Mouse (Mus musculus) left cerebral cortex, postnatal 10 days (tissue): ENCODE measurements at regions not wholly inside any gene's neighbourhood (a gene's known extent, or its start where the extent isn't known, plus 50 kb on each side); places are given as distances from the start of the nearest gene placed in this dataset.
A peak's percentile ranks its signal among the peaks of the same experiment; 100 is the strongest.

Source experiments
- DNase-seq, 2 experiments: peaks; one replicate each; pipeline ENCODE4 v3.0.0; 2021 to 2022; ENCODE audit warnings: low spot score in 2 of 2, mixed read lengths in 1 of 2; ENCODE audit errors: extremely low spot score in 1 of 2
- intact Hi-C: fragments of 180-260 bp; cut with DNase I; formaldehyde crosslinking; loops from one replicate; pipeline ENCODE4 v1.15.1; 2025

DNA sequence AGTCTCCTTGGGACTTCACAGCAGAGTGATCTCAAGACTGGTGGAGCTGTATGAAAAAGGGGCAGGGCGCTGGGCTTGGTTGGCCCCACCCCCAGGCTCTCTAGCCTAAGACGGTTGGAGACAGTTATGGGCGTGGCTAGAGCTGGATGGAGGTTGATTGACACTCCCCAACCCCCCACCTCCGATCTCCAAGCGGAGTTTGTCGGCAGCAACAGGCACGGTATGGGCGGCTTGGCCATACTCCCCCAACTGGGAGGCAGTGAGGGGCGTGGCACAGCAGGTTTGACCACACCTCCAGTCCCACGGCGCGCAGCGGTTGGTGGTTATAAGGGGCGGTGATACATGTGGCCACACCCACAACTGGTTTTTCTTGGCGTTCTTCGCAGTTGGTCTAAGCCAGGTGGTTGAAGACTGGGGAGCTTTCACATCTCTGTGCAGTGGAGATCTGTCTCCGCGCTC lies 120.8 kb upstream of the Lemd2 start:
- peak; percentile 72 to 92 for DNase-seq
- intact Hi-C loops, result no loop called here

DNA sequence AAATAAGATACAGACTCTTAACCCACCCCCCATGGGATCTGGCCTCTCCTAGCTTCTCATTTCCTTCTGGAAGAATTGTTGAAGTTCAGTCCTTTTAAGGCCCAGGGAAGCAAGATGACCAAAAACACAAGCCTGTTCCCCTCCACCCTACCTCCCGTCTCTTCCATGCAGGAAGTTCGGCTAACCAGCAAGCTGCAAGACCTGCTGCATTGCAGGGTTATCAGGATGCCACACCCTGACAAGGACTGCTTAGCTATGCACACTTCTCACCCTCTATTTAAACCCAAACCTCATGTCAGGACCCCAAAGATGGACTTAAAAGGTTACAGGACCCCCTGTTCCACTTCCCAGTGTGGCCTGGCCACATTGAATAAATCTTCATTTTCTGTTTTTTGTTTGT lies 119.2 kb upstream of the Lemd2 start:
- intact Hi-C loops, result no loop called here
- no peak for DNase-seq

DNA sequence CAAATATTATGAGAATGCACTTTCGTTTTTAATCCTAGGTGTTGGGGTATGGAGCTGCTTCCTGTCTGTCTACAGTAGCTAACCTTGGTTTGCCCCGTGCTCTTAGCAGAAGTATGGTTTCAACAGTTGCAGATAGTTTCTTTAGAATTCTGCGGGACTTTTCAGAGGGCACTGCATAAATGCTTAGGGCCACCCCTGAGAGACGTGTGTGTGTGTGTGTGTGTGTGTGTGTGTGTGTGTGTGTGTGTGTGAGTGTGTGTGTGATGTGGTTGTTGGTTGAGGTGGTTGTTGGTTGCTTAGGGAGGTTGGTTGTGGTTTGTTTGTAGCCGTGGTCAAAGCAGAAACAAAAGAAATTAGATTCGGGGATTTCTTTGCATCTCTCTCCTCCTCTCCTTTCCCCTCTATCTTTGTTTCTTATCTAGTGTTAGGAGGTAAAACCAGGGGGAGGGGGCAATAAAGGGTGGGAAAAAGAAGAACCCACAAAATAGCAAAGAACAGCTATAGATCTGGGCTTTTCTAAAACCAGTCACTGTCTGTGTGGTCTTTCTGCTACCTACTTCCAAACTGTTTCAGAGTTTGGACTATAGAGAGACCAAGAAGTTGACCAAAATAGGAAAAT lies 118.7 kb upstream of the Lemd2 start:
- intact Hi-C loops, result no loop called here

DNA sequence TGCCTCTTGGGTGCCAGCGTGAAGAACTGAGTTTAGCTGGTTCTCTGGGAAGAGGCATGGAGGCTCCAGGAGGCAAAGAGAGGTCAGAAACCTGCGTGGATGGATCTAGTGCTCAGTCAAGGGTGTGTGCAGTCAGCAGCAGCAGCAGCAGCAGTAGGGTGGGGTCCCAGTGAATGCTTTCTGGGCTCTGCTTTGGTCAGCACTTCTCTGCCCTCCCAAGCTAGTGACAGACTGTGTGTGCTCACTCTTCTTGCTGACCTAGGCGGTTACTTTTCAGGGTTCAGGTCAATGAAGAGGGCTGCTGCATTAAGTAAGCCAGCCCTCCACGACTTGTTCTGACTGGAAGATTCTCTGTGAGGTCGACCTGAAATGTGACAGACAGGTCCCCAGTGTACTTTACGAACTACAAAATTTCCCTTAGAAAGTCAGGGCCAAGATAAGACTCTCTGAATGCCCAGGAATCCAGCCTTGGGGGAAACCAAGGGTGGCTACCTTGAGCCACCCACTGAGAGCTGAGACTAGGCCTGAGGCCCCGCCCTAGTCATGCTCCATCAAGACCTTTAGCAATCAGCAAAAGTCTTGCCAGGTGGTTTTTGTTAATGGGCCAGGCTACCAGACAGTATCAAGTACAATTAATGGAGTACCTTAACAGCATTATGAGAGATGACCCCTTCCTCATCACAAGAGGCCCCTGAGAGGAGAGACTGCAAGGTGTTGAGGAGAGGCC lies 114.9 kb upstream of the Lemd2 start:
- intact Hi-C loops, result no loop called here

More for the DNA sequence above, 118.7 kb upstream of the Lemd2 start:
- no peak for DNase-seq

DNA sequence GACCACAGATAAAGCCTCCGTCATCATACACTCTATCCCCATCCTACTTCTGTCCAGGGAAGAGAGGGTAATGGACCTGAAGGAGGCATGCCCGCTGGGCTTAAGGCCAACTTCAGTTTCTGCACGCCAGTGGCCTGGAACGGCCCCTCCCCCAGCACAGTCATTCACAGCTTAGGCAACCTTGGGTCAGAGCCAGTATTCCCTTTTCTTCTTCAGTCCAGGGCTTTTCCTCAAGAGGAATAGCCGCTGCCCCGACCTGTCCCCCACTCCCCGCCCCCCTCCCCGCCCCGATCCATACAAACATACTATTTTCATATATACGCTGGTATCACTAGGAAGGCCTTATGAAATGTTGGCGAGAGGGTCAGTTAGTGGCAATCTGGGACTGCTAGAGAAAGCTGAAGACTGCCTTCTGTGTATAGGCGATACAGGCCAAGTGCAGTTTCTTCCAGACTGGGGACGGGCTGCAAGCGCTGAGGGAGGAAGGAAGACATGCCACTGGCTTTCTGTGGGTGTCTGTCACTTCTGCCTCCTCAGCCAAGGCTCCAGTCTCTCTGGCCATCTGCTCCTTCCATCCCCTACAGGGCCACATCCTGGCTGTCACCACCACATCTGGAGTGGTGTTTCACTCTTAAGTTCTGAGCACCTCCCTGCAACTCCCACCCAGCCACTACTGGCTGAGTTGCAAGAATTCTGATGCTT lies 113.5 kb upstream of the Lemd2 start:
- DNase-seq, result peak; percentile 80 to 83
- intact Hi-C loops, result no loop called here

More for the DNA sequence above, 114.9 kb upstream of the Lemd2 start:
- DNase-seq, result no peak

DNA sequence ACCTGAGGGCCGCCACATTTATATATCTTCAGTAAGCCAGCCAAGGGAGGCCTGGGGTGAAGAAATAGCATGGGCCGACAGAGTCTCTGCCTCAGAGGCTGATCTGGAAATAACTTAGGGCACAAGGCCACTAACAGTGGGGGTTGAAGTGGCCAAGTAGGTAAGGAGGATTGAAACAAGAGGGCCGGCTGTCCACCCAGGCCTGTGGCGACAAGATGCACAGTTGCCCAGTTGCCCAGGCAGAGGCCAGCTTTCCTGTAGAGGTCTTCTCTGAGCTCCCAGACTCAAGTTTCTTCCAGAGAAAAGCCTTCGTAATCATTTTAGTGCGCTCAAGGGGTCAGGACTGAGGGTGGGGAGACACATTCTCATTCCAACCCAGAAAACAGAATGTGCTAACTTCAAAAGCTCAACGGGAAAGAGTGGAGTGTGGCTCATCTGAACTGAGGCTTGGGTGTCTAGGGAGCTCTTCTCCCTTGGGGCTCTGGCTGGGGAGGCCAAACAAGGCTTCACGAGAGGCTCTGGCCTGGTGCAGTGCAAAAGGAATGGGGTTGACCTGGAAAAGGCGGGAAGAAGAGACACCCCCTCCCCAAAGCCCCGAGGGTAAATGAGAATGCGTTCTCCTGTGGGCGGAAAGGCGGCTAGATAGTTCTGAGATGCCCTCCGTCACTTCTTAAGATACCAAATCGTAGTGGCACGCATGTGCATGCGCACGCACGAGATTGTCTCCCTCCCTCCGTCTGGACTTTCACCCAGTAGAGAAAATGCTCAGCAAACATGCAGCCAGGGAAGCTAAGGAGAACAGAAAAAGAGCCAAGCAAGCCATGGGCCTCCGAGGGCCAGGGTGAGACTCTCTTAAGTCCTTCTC lies 112.7 kb upstream of the Lemd2 start:
- intact Hi-C loops, result no loop called here
- DNase-seq, result no peak

DNA sequence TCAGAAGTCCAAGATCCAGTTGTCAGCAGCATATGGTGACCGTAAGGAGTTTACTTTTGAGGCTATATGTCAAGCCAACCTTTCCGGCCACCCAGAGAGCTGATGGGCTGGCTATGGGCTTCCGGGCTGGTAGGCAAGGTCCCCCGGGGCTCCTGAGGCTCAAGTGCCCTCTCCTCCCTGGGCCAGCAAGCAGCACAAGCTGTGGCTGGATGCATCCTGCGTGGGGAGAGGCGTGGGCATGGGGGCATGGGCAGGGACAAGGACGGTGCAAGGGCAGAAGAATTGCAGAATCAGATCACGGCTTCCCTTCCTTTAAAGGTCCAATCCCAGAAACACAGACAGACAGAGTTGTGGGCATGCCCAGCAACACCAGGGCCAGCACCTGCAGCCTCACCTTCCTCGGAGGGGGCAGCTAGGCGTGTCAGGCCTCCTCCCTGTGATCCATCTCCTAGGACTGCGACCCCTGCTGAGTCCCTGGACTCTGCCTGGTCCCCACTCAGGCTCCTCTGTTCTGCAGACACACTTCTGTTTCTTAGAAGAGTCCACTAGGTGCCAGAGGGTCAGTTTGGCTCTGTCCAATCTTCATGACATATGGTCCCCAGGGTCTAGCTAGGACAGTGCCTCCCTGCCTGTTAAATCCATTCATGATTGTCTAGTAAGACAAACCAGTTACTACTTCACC lies 111.8 kb upstream of the Lemd2 start:
- DNase-seq, result no peak
- intact Hi-C loops, result no loop called here

DNA sequence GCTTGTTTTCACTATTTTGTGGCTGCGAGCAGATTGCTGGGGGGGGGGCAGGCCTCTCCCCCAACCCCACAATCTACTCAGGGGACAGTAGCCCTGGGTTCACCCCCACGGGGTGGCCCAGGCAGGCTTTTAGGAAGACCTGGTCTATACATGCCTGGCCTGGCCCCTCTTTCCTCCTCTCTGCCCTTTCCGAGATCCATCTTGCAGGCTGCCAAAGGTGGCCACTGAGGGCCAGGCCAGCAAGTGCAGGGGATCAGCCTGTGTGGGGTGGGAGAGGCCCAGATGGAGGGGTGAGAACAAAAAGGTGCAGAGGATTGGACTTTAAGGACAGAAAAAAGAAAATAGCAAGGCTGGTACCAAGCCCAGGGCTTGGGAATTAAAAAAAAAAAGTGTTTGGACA lies 111.2 kb upstream of the Lemd2 start:
- intact Hi-C loops, result no loop called here
- DNase-seq, result no peak

DNA sequence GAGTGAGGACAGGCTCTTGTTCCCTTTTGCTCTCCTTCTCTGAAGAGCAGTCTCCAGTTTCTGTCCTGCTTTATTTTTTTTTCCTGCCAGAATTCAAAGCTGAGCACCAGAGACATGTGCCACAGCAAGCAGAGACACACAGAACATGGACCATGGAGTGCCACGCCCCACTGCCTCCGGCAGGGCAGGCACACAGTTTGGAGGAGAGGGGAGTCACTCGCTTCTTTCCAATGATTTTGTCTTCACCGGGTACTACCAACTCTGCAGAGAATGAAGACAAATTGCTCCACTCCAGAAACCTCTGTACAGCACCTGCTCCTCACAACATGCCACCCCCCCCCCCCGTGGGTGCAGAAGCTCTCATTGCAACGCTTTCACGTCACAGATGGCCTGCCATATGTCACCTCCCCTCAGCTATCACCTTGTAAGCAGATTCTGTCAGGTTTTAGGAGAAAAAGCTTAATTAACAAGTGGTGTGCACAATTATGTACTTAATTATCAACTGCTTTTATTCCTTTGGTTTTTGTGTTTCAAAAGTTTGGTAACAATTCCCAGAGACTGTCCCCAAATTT lies 110.6 kb upstream of the Lemd2 start:
- intact Hi-C loops, result no loop called here
- no peak for DNase-seq

DNA sequence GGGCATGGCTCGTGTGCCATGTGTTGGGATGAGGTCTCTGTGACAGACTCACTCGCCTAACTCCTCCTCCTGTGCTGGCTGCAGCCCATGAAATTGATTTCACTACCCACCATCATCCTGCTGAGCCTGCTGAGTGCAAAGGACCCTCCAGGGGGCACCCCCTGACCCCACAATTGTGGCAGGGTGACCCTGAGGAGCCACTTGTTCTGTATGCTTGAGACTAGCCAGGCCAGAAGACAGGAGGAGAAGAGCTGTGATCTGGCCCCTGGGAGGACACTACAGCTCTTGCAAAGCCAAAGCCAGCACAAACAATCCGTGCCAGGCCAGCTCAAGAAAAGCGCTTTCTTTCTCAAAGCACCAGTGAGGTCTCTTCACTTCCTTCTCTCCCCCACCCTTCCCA lies 104.7 kb upstream of the Lemd2 start:
- intact Hi-C loops, result no loop called here
- DNase-seq, result no peak

DNA sequence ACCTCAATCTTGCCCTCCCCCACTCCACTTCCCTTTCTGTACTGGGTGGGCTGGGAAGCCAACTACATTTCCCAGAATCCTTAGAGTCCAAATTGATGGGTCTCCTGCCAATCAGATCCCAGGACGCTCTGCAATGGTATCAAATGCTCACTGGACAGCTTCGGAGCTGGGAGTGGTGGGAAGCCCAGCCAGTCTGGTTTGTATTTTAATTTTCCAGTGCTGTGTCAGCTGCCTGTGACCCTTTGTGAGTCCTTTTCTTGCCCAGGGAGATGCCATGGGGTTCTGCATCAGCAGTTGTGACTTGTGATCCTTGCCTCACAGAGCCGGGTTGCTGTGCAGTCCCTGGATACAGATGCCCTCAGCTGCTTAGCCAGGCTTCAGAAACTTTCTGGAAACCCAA lies 100.6 kb upstream of the Lemd2 start:
- peak in 1 of 2 experiments; percentile 27 for DNase-seq
- intact Hi-C loops, result no loop called here

DNA sequence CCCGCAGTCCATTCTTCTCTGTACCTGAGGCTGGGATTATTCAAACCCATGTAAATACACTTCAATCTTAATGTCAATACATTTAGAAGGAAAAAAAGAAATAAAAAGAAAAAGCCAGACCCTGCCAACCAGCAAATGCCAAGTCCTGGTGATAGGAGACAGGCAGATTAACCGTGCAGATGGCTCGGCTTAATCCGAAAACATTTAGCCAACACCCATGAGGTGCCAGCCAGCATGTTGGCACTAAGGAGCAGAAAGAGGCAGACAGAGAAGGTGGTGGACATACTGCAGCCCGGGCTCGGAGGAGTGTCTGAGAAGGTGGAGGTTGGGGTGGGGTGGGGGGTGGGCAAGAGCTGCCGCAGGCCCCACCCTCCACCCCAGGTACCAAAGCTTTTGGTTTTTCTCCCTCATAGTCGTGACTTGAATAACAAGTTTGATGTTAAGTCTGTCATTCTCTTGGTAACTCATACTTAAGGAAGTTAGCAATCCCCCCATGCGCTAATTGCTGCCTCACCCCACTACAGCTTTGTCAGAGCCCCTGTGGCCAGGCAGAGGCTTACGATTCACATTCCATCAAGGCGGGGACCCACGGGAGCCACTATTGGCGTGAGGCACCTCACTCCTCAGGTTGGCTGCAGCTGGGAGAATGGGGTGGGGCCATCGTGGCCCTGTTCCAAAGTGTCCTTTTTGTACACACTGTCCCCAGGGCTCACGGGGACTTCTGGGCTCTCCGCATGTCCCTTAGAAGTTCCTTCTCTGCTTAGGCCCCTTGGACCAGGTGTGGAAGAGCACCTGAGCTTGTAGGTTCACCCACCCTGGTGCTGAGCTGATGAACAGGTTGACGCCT lies 99.6 kb upstream of the Lemd2 start:
- peak; percentile 39 to 46 for DNase-seq

DNA sequence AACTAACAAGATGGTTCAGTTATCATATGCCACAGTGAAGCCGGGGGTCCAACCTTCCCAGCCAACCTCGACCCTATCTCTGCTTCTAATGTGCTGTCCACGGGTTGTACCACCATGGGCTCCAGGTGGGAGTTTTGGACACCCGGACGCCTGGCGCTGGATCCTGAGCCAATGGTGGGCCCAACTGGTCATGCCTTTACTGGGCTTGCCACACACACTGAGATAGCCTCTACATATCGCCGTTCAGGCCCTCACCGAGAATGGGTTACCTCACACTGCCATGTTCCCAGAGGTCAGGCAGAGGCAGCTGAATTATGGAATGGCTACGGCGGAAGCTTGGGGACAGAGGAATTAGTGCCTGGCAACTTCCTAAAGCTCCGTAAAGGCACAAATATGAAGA lies 98.8 kb upstream of the Lemd2 start:
- peak in 1 of 2 experiments; percentile 33 for DNase-seq
- intact Hi-C loops, result no loop called here

More for the DNA sequence above, 99.6 kb upstream of the Lemd2 start:
- intact Hi-C loops, result no loop called here

DNA sequence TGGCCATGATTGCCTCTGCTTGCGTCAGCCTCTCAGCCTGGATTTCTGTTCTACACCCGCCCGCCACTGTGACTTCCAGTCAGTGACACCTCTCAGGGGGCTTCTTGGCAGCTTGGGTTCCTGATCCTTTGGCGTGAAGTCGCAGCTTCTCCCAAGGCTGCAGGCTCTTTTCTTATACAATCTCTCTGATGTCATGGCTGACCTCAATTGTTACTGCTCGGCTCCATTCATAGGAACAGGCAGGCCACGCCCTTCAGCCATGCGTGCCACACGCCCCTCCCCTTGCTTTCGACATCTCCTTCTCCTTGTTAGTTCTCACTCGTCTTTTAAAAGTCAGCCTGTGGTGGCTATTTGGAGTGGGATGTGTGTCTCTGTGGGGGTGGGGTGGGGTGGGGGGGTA lies 97.1 kb upstream of the Lemd2 start:
- peak in 1 of 2 experiments; percentile 34 for DNase-seq
- intact Hi-C loops, result no loop called here

DNA sequence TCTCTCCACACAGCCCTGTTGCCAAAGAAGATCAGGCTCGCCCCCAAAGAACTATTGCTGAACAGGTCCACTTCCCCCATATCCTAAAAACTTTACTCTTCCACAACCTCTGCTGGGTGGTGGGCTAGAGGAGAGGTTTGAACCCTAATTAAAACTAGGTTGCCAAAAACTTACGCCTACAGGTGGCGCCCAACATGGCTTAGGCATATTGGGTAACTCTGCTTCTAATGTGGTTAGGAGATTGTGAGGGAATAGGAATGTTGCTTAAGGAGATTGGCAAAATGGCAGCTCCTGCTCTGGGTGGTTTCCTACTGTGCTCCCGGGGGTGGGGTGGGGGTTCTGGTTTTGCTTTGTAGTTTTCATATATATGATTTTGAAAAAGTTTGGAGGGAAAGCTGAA lies 95.0 kb upstream of the Lemd2 start:
- intact Hi-C loops, result no loop called here
- DNase-seq, result peak in 1 of 2 experiments; percentile 27

DNA sequence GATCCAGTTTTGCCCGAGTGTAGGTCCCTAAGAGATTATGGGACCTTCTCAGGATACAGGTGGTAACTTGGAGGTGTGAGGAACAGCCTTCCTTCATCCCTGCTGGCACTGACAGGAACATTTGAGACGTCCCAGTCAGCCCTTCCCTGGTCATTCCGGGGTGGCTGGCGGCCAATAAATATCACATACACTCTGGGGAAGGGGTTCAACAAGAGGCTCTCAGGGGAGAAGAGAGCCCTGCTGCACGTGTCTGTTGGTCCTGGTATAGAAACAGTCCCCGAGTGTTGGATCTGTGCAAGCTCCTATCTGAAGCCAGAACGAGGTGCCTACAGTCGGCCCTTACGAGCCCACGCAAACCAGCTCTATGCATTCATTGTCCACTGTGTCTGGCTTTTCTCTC lies 94.1 kb upstream of the Lemd2 start:
- intact Hi-C loops, result no loop called here
- peak in 1 of 2 experiments; percentile 24 for DNase-seq

DNA sequence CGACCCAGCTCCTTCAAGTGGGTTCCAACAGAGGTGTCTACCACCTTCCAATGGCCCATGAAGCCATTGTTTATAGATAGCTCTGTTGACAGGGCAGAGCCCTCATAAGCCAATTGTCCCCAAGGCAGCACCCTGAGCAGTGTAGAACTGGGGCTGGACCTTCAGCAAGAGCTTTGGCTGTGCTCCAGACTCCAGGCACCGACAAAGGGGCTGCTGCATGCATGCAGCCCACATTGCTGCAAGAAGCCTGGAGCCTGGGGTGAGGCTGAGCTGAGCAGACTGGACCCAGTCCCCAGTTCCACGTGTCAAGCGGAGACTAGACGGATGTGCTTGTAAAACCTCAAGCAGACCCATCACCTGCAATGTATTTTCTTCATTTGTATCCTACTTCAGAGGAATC lies 91.9 kb upstream of the Lemd2 start:
- DNase-seq, result peak in 1 of 2 experiments; percentile 40
- intact Hi-C loops, result no loop called here
